Mouse (Mus musculus): ENCODE measurements at regions not wholly inside any gene's neighbourhood (a gene's known extent, or its start where the extent isn't known, plus 50 kb on each side); places are given as distances from the start of the nearest gene placed in this dataset.

GRCm38 (mm10) chrX:60718794-60719193, 126.3 kb upstream of the Atp11c start:
- TF ChIP-seq CTCF (IDR thresholded peaks at IDR 0.05; ENCODE audit: low read depth) (no peak), EP300 (optimal IDR thresholded peaks at IDR 0.05) (no peak)
